Mouse (Mus musculus): ENCODE measurements around the gene Edc4.

Edc4 gene

GRCm38 (mm10) chr8:105942542-105942941, 61.9 kb downstream of the Edc4 start:
- no peak for DNase-seq (ENCODE audit: low read depth, low spot score)

- no peak for DNase-seq (ENCODE audit: low read depth, low spot score)
Observed at GRCm38 (mm10) chr8:105943321-105943739, 62.6 kb downstream of the Edc4 start, which contains the start of gene Lcat. Lcat (minus strand) TSS chr8:105943382.

All from embryo, embryonic 11.5 days (tissue).